Mouse (Mus musculus) thymus, adult 2 months (tissue): ENCODE data around the gene Aftph. TPM values are rescaled to one million over a fixed set of nuclear protein-coding genes. Genes with fewer than 3 reads are reported as not detected.

Experiments
- DNase-seq: peaks from one replicate; pipeline ENCODE4 v3.0.0; 2021
- H3K27ac ChIP-seq: fragments of 200-500 bp; 2 replicates; pipeline ENCODE4 v1.5.1; 2012; ENCODE audit warnings: low read length, control low read depth; ENCODE audit not compliant: control insufficient read depth, insufficient read depth
- H3K27me3 ChIP-seq: fragments of 200-500 bp; 2 replicates; pipeline ENCODE4 v1.6.1; 2012; ENCODE audit warnings: mild to moderate bottlenecking, low read length, moderate library complexity, mixed read lengths; ENCODE audit not compliant: control insufficient read depth, insufficient read depth
- H3K36me3 ChIP-seq: fragments of 200-500 bp; 2 replicates; pipeline ENCODE4 v1.6.1; 2012; ENCODE audit warnings: mild to moderate bottlenecking, low read length, moderate library complexity; ENCODE audit not compliant: control insufficient read depth, insufficient read depth
- H3K4me1 ChIP-seq: fragments of 200-500 bp; replicated peaks from 2 replicates; pipeline ENCODE4 v1.6.1; 2012; ENCODE audit warnings: low read length; ENCODE audit not compliant: control insufficient read depth, insufficient read depth
- H3K4me3 ChIP-seq: fragments of 200-500 bp; 2 replicates; pipeline ENCODE4 v1.5.1; 2012; ENCODE audit warnings: mild to moderate bottlenecking, low read length, control low read depth, moderate library complexity; ENCODE audit not compliant: control insufficient read depth, insufficient read depth
- CTCF ChIP-seq: fragments of 200-500 bp; IDR thresholded peaks from 2 replicates; pipeline ENCODE4 v1.5.1; 2012; ENCODE audit warnings: mild to moderate bottlenecking, control low read depth, low read length, moderate library complexity, borderline replicate concordance; ENCODE audit not compliant: control insufficient read depth, poor library complexity, insufficient read depth; ENCODE audit errors: extremely low read depth
- POLR2A ChIP-seq: fragments of 200-500 bp; IDR thresholded peaks from 2 replicates; pipeline ENCODE4 v1.6.1; 2012; ENCODE audit warnings: mild to moderate bottlenecking, low read length, control low read depth, moderate library complexity; ENCODE audit not compliant: control insufficient read depth, poor library complexity, insufficient read depth; ENCODE audit errors: extremely low read depth
- WGBS: fragments of 180-500 bp; shearing (Covaris S2); methylation state at CpG from one replicate; pipeline ENCODE4 v1.1.7; 2018; 5-methylcytosine and 5-hydroxymethylcytosine counted together
- polyA plus RNA-seq: library from polyadenylated mRNA; depleted of rRNA; stranded (reverse); fragments of >200 nt; gene quantifications from 2 replicates; pipeline ENCODE4 v1.2.3, GENCODE M21; 2012; rRNA removed

Gene Aftph
- 68.2 and 91.9 TPM in 2 replicates for polyA plus RNA-seq

DNA sequence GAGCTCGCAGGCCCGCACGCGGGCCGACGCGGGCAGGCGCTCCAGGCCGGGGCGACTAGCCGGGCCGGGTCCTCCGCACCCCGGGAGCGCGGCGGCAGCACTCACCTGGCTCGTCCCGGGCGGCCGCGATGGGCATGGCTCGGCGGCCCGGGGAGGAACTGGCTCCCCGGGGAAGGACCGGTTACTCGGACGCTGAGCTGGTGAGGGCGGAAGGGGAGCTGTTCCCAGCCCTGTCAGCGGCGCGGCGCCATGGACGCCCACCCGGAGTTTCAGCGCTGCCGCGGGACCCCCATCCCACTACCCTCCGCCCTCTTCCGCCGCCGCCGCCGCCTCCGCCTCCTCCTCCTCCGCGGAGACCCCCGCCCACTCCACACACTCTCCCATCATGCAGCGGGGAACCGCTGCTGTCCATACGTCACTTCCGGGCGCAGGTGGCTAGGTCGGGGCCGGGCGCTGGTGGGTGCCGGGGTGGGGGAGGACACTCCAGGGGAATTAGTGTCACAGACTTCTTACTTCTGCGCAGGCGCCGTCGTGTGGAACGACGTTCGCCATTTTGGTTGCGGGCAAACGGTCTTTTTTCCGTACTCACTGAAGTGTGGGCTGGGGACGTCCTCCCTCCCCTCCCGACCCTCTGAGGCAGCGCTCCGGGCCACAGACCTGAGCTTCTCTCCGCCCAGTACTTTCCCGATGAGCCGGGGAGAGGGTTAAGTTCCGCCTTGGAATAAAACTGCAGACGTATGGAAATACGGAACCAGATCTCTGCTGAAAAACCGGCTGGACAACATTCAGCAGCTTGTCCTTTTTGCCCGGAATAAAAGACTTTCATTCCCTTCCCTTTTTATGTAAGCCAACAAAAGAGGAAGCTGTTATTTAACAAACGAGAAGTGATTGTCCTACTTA lies at the start of gene Aftph:
Gene Aftph, minus strand, starts transcription at position 389 of the 900 bp plus-strand sequence.
- Histone ChIP-seq H3K4me3 (peak within 1 kb of the TSS; percentile 66), H3K27me3 (no peaks in the 10 kb centered on the region), H3K27ac (peak within 1 kb of the TSS; percentile 90), H3K36me3 (no peaks in the 10 kb centered on the region), H3K4me1 (no peaks in the 10 kb centered on the region)
- under 1% methylated on average over 73 of the region's 81 CpGs for WGBS
- TF ChIP-seq CTCF (peak; percentile 65; the same call in 1 of the 2 replicates), POLR2A (peak; percentile 97)
- peak; percentile 99 for DNase-seq

DNA sequence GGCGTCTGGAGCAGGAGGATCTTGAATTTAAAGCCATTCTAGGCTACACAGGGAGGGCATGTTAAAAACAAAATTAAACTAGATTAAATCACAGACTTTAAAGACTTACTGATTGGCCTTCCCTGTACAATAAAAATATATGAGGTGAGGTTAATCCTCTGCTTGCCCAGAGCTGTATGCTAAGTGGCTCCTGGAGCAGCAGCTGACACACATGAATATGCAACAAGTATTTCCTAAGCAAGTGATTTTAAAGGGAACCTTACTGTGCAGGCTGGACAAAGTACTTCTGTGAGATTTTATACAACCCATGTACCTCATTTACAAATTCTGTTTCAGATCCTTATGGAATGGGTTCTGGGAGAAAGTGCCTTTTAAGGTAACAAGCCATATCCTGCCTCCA lies 47.6 kb upstream of the Aftph start:
- Histone ChIP-seq H3K4me3 (no peak overlapping the region), H3K27me3 (no peaks in the 10 kb centered on the region), H3K27ac (no peak overlapping the region), H3K36me3 (no peaks in the 10 kb centered on the region), H3K4me1 (no peaks in the 10 kb centered on the region)
- 89% methylated on average over 1 of the region's 1 CpGs for WGBS
- TF ChIP-seq CTCF (no peak), POLR2A (no peak)
- no peak for DNase-seq

DNA sequence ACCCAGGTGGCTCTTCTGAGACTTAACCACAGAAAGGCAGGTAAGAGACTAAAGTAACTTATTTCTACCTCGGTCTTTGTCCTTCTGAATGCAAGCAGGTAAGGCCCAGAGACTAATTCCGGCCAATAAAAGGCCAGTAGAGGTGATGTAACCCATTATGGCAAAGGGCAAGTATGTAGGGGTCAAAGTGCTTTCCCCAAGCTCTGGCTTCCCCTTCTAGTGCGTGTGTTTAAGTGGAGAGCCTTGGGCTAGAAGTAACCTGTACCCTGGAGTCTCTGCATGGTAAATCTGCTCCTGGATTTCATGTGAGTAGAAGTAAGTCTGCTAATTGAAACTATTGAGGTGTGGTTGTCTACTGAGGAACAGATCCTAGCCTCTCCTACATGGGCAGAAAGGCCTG lies 46.7 kb upstream of the Aftph start:
- Histone ChIP-seq H3K4me3 (no peak overlapping the region), H3K36me3 (no peaks in the 10 kb centered on the region), H3K4me1 (no peaks in the 10 kb centered on the region), H3K27ac (no peak overlapping the region), H3K27me3 (no peaks in the 10 kb centered on the region)
- DNase-seq = no peak
- TF ChIP-seq POLR2A (no peak), CTCF (no peak)
- WGBS = 91% methylated on average over 3 of the region's 3 CpGs

DNA sequence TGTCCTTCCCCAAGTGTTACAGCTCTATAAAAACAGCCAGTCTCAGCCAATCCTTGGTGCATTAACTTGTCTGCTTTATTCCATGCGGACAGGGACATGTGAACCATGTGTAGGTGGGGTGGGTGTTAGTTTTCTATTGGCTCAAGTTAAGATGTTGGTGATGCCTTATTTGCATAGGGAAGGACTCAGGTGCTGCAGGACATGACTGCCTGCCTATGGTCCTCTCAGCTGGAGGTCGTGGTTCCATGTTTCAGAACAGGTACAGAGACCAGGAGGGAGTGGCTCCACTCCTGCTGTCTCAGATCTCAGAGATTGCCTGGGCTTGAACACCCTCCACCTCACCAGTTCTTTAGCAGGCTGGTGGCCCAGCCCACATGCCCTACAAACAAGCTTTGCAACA lies 44.8 kb upstream of the Aftph start:
- WGBS = 83% methylated on average over 2 of the region's 2 CpGs
- TF ChIP-seq CTCF (no peak), POLR2A (no peak)
- Histone ChIP-seq H3K27me3 (no peaks in the 10 kb centered on the region), H3K27ac (no peak overlapping the region), H3K36me3 (no peaks in the 10 kb centered on the region), H3K4me3 (no peak overlapping the region), H3K4me1 (no peaks in the 10 kb centered on the region)
- DNase-seq = no peak

DNA sequence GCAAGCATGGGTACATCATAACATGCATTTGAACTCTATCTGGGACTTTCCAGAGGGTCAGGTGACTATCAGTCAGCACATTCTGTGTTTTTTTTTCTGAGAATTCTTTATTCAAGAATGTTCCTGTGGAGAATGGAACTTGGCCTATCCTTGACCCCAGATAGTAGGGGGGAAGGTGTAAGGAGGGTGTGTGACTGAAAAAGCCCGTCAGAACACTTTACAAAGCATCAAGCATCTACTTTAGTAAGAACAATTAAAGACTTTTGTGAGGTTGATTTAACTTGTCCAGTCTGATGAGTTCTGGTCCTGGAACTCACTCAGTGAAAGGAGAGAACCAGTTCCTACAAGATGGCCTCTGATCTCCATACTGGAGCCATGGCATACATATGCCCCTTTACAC lies 43.8 kb upstream of the Aftph start:
- Histone ChIP-seq H3K27me3 (no peaks in the 10 kb centered on the region), H3K27ac (no peak overlapping the region), H3K4me1 (no peaks in the 10 kb centered on the region), H3K36me3 (no peaks in the 10 kb centered on the region), H3K4me3 (no peak overlapping the region)
- no peak for TF ChIP-seq CTCF
- TF ChIP-seq POLR2A = no peak
- no peak for DNase-seq
- 100% methylated on average over 1 of the region's 1 CpGs for WGBS

DNA sequence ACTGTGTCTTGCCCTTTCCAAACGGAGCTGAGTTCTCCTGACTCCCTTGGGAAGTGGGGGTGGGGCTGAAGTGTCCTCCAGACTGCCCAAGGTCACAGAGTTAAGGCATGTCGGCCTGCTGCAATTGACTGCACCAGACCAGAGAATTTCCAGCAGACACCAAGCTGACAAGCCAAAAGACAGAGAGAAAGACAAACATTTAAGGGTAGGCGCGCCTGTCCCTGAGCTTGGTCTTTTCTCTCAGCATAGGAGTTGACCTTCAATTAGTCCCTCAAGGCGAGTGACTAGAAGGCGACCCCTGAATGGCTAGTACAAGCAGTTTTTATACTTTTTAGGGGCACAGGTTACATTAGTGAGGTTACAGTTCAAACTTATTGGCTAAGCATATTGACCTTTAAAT lies 43.4 kb upstream of the Aftph start:
- Histone ChIP-seq H3K27ac (no peak overlapping the region), H3K27me3 (no peaks in the 10 kb centered on the region), H3K4me1 (no peaks in the 10 kb centered on the region), H3K36me3 (no peaks in the 10 kb centered on the region), H3K4me3 (no peak overlapping the region)
- 92% methylated on average over 6 of the region's 6 CpGs for WGBS
- no peak for DNase-seq
- TF ChIP-seq CTCF = no peak
- TF ChIP-seq POLR2A = no peak

DNA sequence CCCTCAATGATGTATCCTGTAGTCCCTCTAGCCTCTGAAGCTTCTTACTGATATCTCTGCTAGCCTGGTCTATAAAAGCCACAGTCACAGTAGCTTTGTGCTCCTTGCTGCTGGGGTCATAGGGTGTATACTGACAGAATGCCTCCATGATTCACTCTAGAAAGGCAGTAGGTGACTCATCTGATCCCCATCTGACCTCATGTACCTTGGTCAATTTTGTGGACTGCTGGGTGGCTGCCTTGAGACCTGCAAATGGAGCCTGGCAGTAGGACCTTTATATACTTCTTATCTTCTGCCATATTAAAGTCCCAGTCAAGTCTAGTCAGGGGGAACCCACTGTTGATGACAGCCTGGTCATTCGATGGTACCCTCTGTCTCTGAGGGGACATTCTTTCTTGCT lies 42.1 kb upstream of the Aftph start:
- no peak for TF ChIP-seq POLR2A
- TF ChIP-seq CTCF = no peak
- Histone ChIP-seq H3K27ac (no peak overlapping the region), H3K4me1 (no peaks in the 10 kb centered on the region), H3K27me3 (no peaks in the 10 kb centered on the region), H3K36me3 (no peaks in the 10 kb centered on the region), H3K4me3 (no peak overlapping the region)
- WGBS = 92% methylated on average over 1 of the region's 1 CpGs
- no peak for DNase-seq
